Mouse (Mus musculus) heart, embryonic 16.5 days (tissue): Measurements from ENCODE around the gene Nrp1. TPM values are rescaled to one million over a fixed set of nuclear protein-coding genes. Genes with fewer than 3 reads are reported as not detected.
A peak's percentile ranks its signal among the peaks of the same experiment; 100 is the strongest.

Experiments
- ATAC-seq: fragments of 200-750 bp; cut with Nextera tagmentation; replicated peaks from 2 replicates; pipeline ENCODE4 v1.8.0; 2017; ENCODE audit warnings: moderate number of reproducible peaks; ENCODE audit not compliant: insufficient read depth, low FRiP score; ENCODE audit errors: extremely low read depth
- H3K27ac ChIP-seq: fragments of 300-500 bp; sonication (generic); 2 replicates; pipeline ENCODE4 v1.5.1; 2014; ENCODE audit warnings: mild to moderate bottlenecking, low read length, control low read depth, moderate library complexity
- H3K27me3 ChIP-seq: fragments of 300-500 bp; sonication (generic); 2 replicates; pipeline ENCODE4 v1.6.1; 2014; ENCODE audit warnings: low read length, mixed read lengths; ENCODE audit not compliant: control insufficient read depth, insufficient read depth
- H3K36me3 ChIP-seq: fragments of 300-500 bp; sonication (generic); 2 replicates; pipeline ENCODE4 v1.6.1; 2014; ENCODE audit not compliant: control insufficient read depth, insufficient read depth
- H3K4me1 ChIP-seq: fragments of 300-500 bp; sonication (generic); 2 replicates; pipeline ENCODE4 v1.6.1; 2014; ENCODE audit warnings: low read length, mixed read lengths; ENCODE audit not compliant: control insufficient read depth, insufficient read depth
- H3K4me2 ChIP-seq: fragments of 300-500 bp; sonication (generic); 2 replicates; pipeline ENCODE4 v1.6.1; 2014; ENCODE audit warnings: low read depth, mild to moderate bottlenecking, control low read depth, low read length
- H3K4me3 ChIP-seq: fragments of 300-500 bp; sonication (generic); 2 replicates; pipeline ENCODE4 v1.5.1; 2014; ENCODE audit warnings: mild to moderate bottlenecking, control low read depth, low read length
- H3K9ac ChIP-seq: fragments of 300-500 bp; sonication (generic); 2 replicates; pipeline ENCODE4 v1.6.1; 2014; ENCODE audit warnings: low read length, control low read depth
- H3K9me3 ChIP-seq: fragments of 300-500 bp; sonication (generic); replicated peaks from 2 replicates; pipeline ENCODE4 v1.6.1; 2016; ENCODE audit warnings: low read length; ENCODE audit not compliant: control insufficient read depth
- WGBS: fragments of 180-500 bp; shearing (Covaris S2); extraction: QIAGEN DNeasy Blood & Tissue Kit; methylation state at CpG from one replicate; pipeline ENCODE4 v1.1.7; 2014; 5-methylcytosine and 5-hydroxymethylcytosine counted together
- polyA plus RNA-seq: library from polyadenylated mRNA; unstranded; fragments of >200 nt; fragmentation: Nextera tagmentation; extraction: Ambion mirVana; gene quantifications from 2 replicates; pipeline ENCODE4 v1.2.1, GENCODE M21; 2015

Nrp1 gene
- polyA plus RNA-seq, 1 experiment from 2014 or later: 159 TPM

DNA sequence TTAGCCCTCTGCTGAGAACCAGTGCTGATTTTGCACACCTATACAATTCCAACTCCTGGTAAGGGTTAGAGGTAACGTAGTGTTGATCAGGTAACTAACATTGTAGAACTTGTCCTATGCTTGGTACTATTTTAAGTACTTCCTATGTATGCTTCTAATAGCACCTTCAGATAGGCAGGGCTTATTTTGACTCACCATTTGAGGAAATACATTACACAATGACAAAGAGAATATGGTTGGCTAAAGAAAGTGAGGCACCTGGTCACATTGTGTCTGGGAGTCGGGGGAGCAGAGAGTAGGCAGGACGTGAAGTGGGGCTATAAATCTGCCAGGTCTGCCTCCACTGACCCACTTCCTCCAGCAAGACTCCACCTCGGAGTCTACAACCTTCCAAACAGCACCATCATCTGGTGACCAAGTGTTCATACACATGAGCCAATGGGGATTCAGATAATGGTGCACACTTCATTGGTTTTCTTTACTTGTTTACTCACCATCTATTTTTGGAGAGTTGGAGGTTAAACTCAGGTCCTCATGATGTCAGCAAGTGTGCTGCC is 159.2 kb downstream of the Nrp1 start:
- 65% methylated on average over 4 of the region's 4 CpGs for WGBS
- ATAC-seq: no peak
- H3K27ac ChIP-seq: no peak overlapping the region
- H3K27me3 ChIP-seq: no peaks in the 10 kb centered on the region
- H3K36me3 ChIP-seq: no peaks in the 10 kb centered on the region
- H3K9ac ChIP-seq: no peak overlapping the region
- H3K4me1 ChIP-seq: no peaks in the 10 kb centered on the region
- no peak overlapping the region for H3K4me2 ChIP-seq
- no peaks in the 10 kb centered on the region for H3K9me3 ChIP-seq
- H3K4me3 ChIP-seq: no peak overlapping the region

- ATAC-seq: peak; percentile 69
- no peak overlapping the region for H3K9ac ChIP-seq
- H3K27ac ChIP-seq: no peak overlapping the region
- H3K36me3 ChIP-seq: no peaks in the 10 kb centered on the region
- H3K27me3 ChIP-seq: no peaks in the 10 kb centered on the region
- H3K4me1 ChIP-seq: no peaks in the 10 kb centered on the region
- no peak overlapping the region for H3K4me2 ChIP-seq
- H3K9me3 ChIP-seq: no peaks in the 10 kb centered on the region
- 74% methylated on average over 1 of the region's 1 CpGs for WGBS
- H3K4me3 ChIP-seq: no peak overlapping the region
Measured at GRCm38 (mm10) chr8:128519366-128519765, 161.0 kb downstream of the Nrp1 start.

DNA sequence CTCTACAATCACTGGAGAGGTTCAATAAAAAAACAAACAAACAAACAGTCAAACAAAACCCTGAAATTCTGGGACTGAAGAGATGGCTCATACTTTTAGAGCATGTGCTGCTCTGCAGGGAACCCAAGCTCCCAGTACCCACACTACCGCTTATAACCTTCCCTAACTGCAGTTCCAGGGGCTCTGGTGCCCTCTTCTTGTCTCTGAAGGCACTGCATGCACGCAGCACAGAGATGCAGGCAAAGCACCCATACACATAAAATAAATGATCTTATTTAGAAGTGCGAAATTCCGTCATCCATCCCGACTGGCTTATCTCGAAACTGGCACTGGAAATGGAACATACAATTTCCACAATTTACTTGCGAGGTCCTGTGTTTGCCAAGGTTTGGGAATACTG is 165.4 kb downstream of the Nrp1 start:
- H3K4me1 ChIP-seq: no peaks in the 10 kb centered on the region; the same call in 1 of the 2 replicates
- H3K4me3 ChIP-seq: no peak overlapping the region
- H3K36me3 ChIP-seq: no peaks in the 10 kb centered on the region
- no peak overlapping the region for H3K27ac ChIP-seq
- no peaks in the 10 kb centered on the region for H3K27me3 ChIP-seq
- no peak for ATAC-seq
- H3K4me2 ChIP-seq: no peak overlapping the region
- WGBS: 63% methylated on average over 7 of the region's 7 CpGs
- H3K9ac ChIP-seq: no peak overlapping the region
- H3K9me3 ChIP-seq: no peaks in the 10 kb centered on the region

- Histone ChIP-seq H3K9ac (no peak overlapping the region), H3K4me2 (no peak overlapping the region), H3K9me3 (no peaks in the 10 kb centered on the region), H3K36me3 (no peaks in the 10 kb centered on the region), H3K4me3 (no peak overlapping the region), H3K4me1 (no peaks in the 10 kb centered on the region; the same call in 1 of the 2 replicates), H3K27ac (no peak overlapping the region), H3K27me3 (no peaks in the 10 kb centered on the region)
- WGBS: 70% methylated on average over 1 of the region's 1 CpGs
- ATAC-seq: no peak
Measured at GRCm38 (mm10) chr8:128525912-128526311, 167.5 kb downstream of the Nrp1 start.

GRCm38 (mm10) chr8:128528591-128529383 is 170.4 kb downstream of the Nrp1 start:
- Histone ChIP-seq H3K4me3 (no peak overlapping the region), H3K9me3 (no peaks in the 10 kb centered on the region), H3K9ac (no peak overlapping the region), H3K4me1 (no peaks in the 10 kb centered on the region; the same call in 1 of the 2 replicates), H3K36me3 (no peaks in the 10 kb centered on the region), H3K27me3 (no peaks in the 10 kb centered on the region), H3K27ac (no peak overlapping the region), H3K4me2 (no peak overlapping the region)
- no peak for ATAC-seq
- WGBS: 56% methylated on average over 8 of the region's 8 CpGs

- Histone ChIP-seq H3K27me3 (no peaks in the 10 kb centered on the region), H3K9me3 (no peaks in the 10 kb centered on the region), H3K4me3 (no peak overlapping the region), H3K9ac (no peak overlapping the region), H3K4me1 (no peaks in the 10 kb centered on the region), H3K36me3 (no peaks in the 10 kb centered on the region), H3K27ac (no peak overlapping the region), H3K4me2 (no peak overlapping the region)
- ATAC-seq: no peak
- 63% methylated on average over 3 of the region's 3 CpGs for WGBS
Measured at GRCm38 (mm10) chr8:128534442-128534871, 176.1 kb downstream of the Nrp1 start.

DNA sequence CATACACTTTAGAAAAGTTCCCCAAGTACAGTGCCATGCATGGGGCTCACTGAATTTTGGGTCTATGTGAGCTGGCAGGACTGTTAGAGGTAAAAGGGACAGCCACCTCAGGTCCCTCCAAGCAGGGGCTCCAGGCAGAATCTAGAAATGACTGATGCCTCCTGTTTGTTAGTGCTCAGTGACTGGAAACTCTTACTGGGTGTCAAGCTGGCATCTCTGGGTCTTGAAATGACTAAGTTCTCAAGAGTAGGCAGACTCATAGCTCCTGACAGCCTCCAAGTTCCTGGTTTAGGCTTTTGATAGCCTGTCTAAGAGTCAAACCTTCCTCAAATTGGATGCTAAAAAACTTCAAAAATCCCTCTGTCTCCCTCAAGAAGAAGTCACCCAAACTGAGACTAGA is 177.3 kb downstream of the Nrp1 start:
- Histone ChIP-seq H3K9ac (no peak overlapping the region), H3K27me3 (no peaks in the 10 kb centered on the region), H3K9me3 (no peaks in the 10 kb centered on the region), H3K4me3 (no peak overlapping the region), H3K4me1 (no peaks in the 10 kb centered on the region), H3K27ac (no peak overlapping the region), H3K36me3 (no peaks in the 10 kb centered on the region), H3K4me2 (no peak overlapping the region)
- ATAC-seq: no peak

GRCm38 (mm10) chr8:128538378-128538777 is 180.0 kb downstream of the Nrp1 start:
- Histone ChIP-seq H3K27me3 (no peaks in the 10 kb centered on the region), H3K36me3 (no peaks in the 10 kb centered on the region), H3K4me3 (no peak overlapping the region), H3K9me3 (no peaks in the 10 kb centered on the region), H3K4me1 (no peaks in the 10 kb centered on the region), H3K9ac (no peak overlapping the region), H3K4me2 (no peak overlapping the region), H3K27ac (no peak overlapping the region)
- no peak for ATAC-seq
- 65% methylated on average over 1 of the region's 1 CpGs for WGBS

DNA sequence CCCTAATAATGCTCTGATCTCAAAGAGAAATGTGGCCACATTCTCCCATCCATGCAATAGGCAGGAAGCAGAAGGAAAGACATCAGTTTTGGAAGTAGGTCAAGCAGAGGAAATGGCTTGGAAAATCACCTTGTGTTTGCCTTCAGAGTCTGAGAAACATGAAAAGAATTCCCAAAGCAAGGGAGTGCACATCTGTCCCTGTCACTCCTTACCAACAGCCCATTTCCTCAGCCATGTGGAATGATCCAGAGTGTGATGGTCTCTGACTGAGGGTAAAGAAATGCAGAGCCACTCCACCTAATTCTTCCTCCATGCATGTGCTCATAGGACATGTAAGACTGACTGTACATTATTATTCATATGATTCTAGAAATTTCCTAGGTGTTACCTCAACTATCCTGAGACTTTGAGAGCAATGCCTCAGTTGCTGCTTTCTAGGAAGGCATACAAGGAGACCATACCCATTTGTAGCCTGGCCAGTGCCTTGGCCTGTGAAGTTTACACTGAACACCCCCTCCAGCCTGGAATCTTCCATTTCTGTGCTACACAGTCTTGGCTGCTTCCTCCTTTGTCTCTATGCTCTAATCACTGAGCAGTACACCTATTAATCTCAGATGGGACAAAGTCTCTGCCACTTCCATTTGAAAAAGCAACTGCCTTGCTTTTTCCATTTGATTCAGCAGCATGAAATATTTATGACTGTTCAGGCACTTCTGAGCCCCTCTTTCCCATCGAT is 183.1 kb downstream of the Nrp1 start:
- no peak for ATAC-seq
- H3K27ac ChIP-seq: no peak overlapping the region
- H3K36me3 ChIP-seq: no peaks in the 10 kb centered on the region
- no peaks in the 10 kb centered on the region for H3K27me3 ChIP-seq
- no peak overlapping the region for H3K4me3 ChIP-seq
- no peak overlapping the region for H3K9ac ChIP-seq
- peaks cover 12% of the 10 kb centered on the region; the same call in 1 of the 2 replicates for H3K4me1 ChIP-seq
- WGBS: 59% methylated on average over 1 of the region's 1 CpGs
- no peaks in the 10 kb centered on the region for H3K9me3 ChIP-seq
- H3K4me2 ChIP-seq: no peak overlapping the region
